In the genomic region with DNA sequence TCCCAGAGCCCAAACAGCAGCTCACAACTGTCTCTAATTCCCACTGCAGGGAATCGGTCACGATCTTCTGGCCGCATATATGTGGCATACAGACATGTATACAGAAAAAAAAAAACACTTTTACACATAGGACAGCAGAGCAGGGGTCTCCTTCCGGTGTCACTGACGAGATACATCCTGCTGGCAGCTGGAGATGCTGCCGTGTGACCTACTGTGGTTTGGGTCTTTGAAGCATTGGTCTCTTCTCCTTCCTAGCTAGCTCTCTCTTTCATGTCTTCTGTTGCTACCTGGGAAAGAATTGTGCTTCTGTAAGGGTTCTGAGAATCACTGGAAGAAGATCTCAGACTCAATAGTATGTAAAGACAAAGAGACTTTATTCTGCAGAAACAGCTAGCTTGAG, we compare ENCODE assay signal across 21 mouse cellular contexts. TPM values are rescaled to one million over a fixed set of nuclear protein-coding genes. Genes with fewer than 3 reads are reported as not detected.
DNase-seq lines count a peak whose midpoint lies in the region; ATAC-seq and TF ChIP-seq lines count a peak whose summit lies in the region.
"Had no signal": no experiment of that assay in that cellular context is flagged by ENCODE, and none has a peak within 500 bp of the region (broad histone marks: within the 10 kb centered on the region; RNA-seq: fewer than 3 reads in every experiment).

No protein-coding gene starts in this region.

- H3K9me3 ChIP-seq in heart, postnatal 0 days (replicated peaks; ENCODE audit: control insufficient read depth, low read length): no peaks in the 10 kb centered on the region
- H3K9me3 ChIP-seq in limb, embryonic 14.5 days (ENCODE audit: control insufficient read depth, low read length): no peaks in the 10 kb centered on the region
- no peaks in the 10 kb centered on the region for H3K9me3 ChIP-seq in kidney, embryonic 15.5 days (replicated peaks)
- H3K9me3 ChIP-seq: heart, embryonic 10.5 days; hindbrain, embryonic 15.5 days; midbrain, embryonic 13.5 days had no signal

- H3K9ac ChIP-seq in heart, postnatal 0 days (replicated peaks; ENCODE audit: low read depth, low read length): no peak overlapping the region
- no peak overlapping the region for H3K9ac ChIP-seq in limb, embryonic 14.5 days (ENCODE audit: low read depth, low read length, severe bottlenecking)
- H3K9ac ChIP-seq in kidney, embryonic 15.5 days: no peak overlapping the region
- H3K9ac ChIP-seq: hindbrain, embryonic 15.5 days; liver, embryonic 14.5 days; midbrain, embryonic 13.5 days had no signal

- no peak for TF ChIP-seq CTCF in heart, postnatal 0 days (IDR thresholded peaks at IDR 0.05; ENCODE audit: low read depth)

- H3K27ac ChIP-seq in heart, postnatal 0 days (ENCODE audit: low read depth): peak overlapping the region; percentile 63; the same call in 1 of the 2 replicates
- H3K27ac ChIP-seq in limb, embryonic 14.5 days (replicated peaks; ENCODE audit: low read depth, low read length): 0 out of 2 replicates have a peak overlapping the region, but pooled peaks have one; percentile 10
- no peak overlapping the region for H3K27ac ChIP-seq in kidney, embryonic 15.5 days
- H3K27ac ChIP-seq: heart, embryonic 10.5 days; hindbrain, embryonic 15.5 days; liver, embryonic 14.5 days; macrophage; midbrain, embryonic 13.5 days had no signal

- no peaks in the 10 kb centered on the region for H3K27me3 ChIP-seq in heart, postnatal 0 days (ENCODE audit: control insufficient read depth, insufficient read depth, low read length)
- H3K27me3 ChIP-seq in limb, embryonic 14.5 days (ENCODE audit: control insufficient read depth, insufficient read depth, low read length): no peaks in the 10 kb centered on the region
- H3K27me3 ChIP-seq in kidney, embryonic 15.5 days: no peaks in the 10 kb centered on the region
- H3K27me3 ChIP-seq: hindbrain, embryonic 15.5 days; midbrain, embryonic 13.5 days had no signal

- no peak for ATAC-seq in heart, postnatal 0 days (ENCODE audit: insufficient read depth, low read depth)
- no peak for ATAC-seq in limb, embryonic 14.5 days (ENCODE audit: low FRiP score, low read depth)
- ATAC-seq in kidney, embryonic 15.5 days (replicated peaks; ENCODE audit: low FRiP score): no peak
- ATAC-seq: forebrain, embryonic 14.5 days; midbrain, embryonic 13.5 days had no signal

- H3K36me3 ChIP-seq in heart, postnatal 0 days (replicated peaks; ENCODE audit: control insufficient read depth, insufficient read depth, low read length): no peaks in the 10 kb centered on the region
- no peaks in the 10 kb centered on the region for H3K36me3 ChIP-seq in limb, embryonic 14.5 days (ENCODE audit: control insufficient read depth, insufficient read depth, low read length)
- no peaks in the 10 kb centered on the region for H3K36me3 ChIP-seq in kidney, embryonic 15.5 days
- H3K36me3 ChIP-seq: heart, embryonic 10.5 days; hindbrain, embryonic 15.5 days; midbrain, embryonic 13.5 days had no signal

- no peak for TF ChIP-seq EP300 in heart, postnatal 0 days (IDR thresholded peaks at IDR 0.05; ENCODE audit: low read depth)

- WGBS in heart, postnatal 0 days: 82% methylated on average over 6 of the region's 6 CpGs
- 78% methylated on average over 6 of the region's 6 CpGs for WGBS in limb, embryonic 14.5 days
- WGBS in kidney, embryonic 15.5 days: 82% methylated on average over 6 of the region's 6 CpGs

- no peak for DNase-seq in heart, postnatal 0 days (ENCODE audit: low spot score)
- no peak for DNase-seq in heart, adult 9 months (ENCODE audit: low spot score in 2 of 2)
- peak; percentile 44 to 60 for DNase-seq in CD8-positive naive resting alpha-beta T cell, adult 2 months (ENCODE audit: low read depth in 2 of 2, low spot score in 2 of 2)
- DNase-seq in limb, embryonic 14.5 days (ENCODE audit: low spot score): no peak
- peak; percentile 70 for DNase-seq in thymus, postnatal 14 days
- no peak for DNase-seq in gastrocnemius, adult 8-10 months (ENCODE audit: low spot score in 2 of 2)
- DNase-seq in right cerebral cortex, adult 2 months (ENCODE audit: low spot score in 2 of 2): no peak
- DNase-seq: adrenal gland, postnatal 10 days; cerebellum, adult 9-11 months; embryo, embryonic 11 days; gastrocnemius, postnatal 10 days; kidney, adult 2 months; left cerebral cortex, postnatal 4 days had no signal

- no peak for TF ChIP-seq POLR2A in limb, embryonic 14.5 days (IDR thresholded peaks at IDR 0.05; ENCODE audit: borderline replicate concordance, extremely low read depth, insufficient read depth, insufficient read length)

- peaks cover 21% of the 10 kb centered on the region for H3K4me1 ChIP-seq in heart, postnatal 0 days (ENCODE audit: control insufficient read depth, insufficient read depth)
- H3K4me1 ChIP-seq in limb, embryonic 14.5 days (ENCODE audit: control insufficient read depth, insufficient read depth, low read length): peaks cover 25% of the 10 kb centered on the region
- peaks cover 39% of the 10 kb centered on the region for H3K4me1 ChIP-seq in kidney, embryonic 15.5 days

- no peak overlapping the region for H3K4me2 ChIP-seq in heart, postnatal 0 days (ENCODE audit: low read depth, low read length)
- H3K4me2 ChIP-seq in limb, embryonic 14.5 days (replicated peaks; ENCODE audit: low read depth, low read length, severe bottlenecking): no peak overlapping the region
- H3K4me2 ChIP-seq in kidney, embryonic 15.5 days: no peak overlapping the region
- H3K4me2 ChIP-seq: hindbrain, embryonic 15.5 days; midbrain, embryonic 13.5 days had no signal

- no peak overlapping the region for H3K4me3 ChIP-seq in heart, postnatal 0 days (ENCODE audit: low read depth, low read length)
- H3K4me3 ChIP-seq in limb, embryonic 14.5 days (replicated peaks; ENCODE audit: low read length): no peak overlapping the region
- H3K4me3 ChIP-seq in kidney, embryonic 15.5 days (replicated peaks): no peak overlapping the region
- H3K4me3 ChIP-seq: heart, embryonic 10.5 days; hindbrain, embryonic 15.5 days; midbrain, embryonic 13.5 days had no signal

RNA-seq across cellular contexts. Expression of a gene that starts 39.1 kb away (rescaled TPM):
- total RNA-seq in heart, postnatal 0 days (2014; rRNA removed; ENCODE audit: low replicate concordance): 70.8 and 81.4 TPM in 2 replicates
- polyA plus RNA-seq in heart, postnatal 0 days (2015; fragmentation: Nextera tagmentation; extraction: Ambion mirVana): 15.1 and 16.0 TPM in 2 replicates
- 58.8 and 73.8 TPM in 2 replicates for polyA plus RNA-seq in limb, embryonic 14.5 days (2012; rRNA removed)
- polyA plus RNA-seq in limb, embryonic 14.5 days (2014; fragmentation: Nextera tagmentation; extraction: Ambion mirVana): 67.2 and 71.5 TPM in 2 replicates
- 10 to 100 TPM; 15.0 to 17.6 (median 17.2) TPM for total RNA-seq in gastrocnemius, adult 8-10 months (2022)
- polyA plus RNA-seq in kidney, embryonic 15.5 days (2015; fragmentation: Nextera tagmentation; extraction: Ambion mirVana): 30.8 and 31.5 TPM in 2 replicates
- total RNA-seq: MEL had no signal

Comparison
In these comparisons a context has a peak if more than half of its experiments do, and no peak if none do; other contexts are left out.
1. DNase-seq: peak in CD8-positive naive resting alpha-beta T cell, adult 2 months (2 of 2) and thymus, postnatal 14 days (single experiment); none in heart, postnatal 0 days (single experiment), heart, adult 9 months (0 of 2), limb, embryonic 14.5 days (single experiment), gastrocnemius, adult 8-10 months (0 of 2) and right cerebral cortex, adult 2 months (0 of 2).